Mouse (Mus musculus) heart, adult 8-10 months (tissue): ENCODE measurements around the gene Prss46. TPM values are rescaled to one million over a fixed set of nuclear protein-coding genes. Genes with fewer than 3 reads are reported as not detected.

ENCODE experiments used
- DNase-seq: peaks from one replicate; pipeline ENCODE4 v3.0.0; 2022; ENCODE audit warnings: low spot score
- total RNA-seq, 4 experiments: library from RNA; stranded (reverse); gene quantifications; 2 replicates each; pipeline ENCODE4 v1.2.4; 2022

Prss46 gene
- total RNA-seq, 4 experiments from 2014 or later = not detected

- no peak for DNase-seq
Measured at GRCm38 (mm10) chr9:110896595-110896994, 52.3 kb downstream of the Prss46 start.

- DNase-seq = no peak
Measured at GRCm38 (mm10) chr9:110899451-110900008, 55.2 kb downstream of the Prss46 start.

GRCm38 (mm10) chr9:110901204-110901603 lies 56.9 kb downstream of the Prss46 start:
- no peak for DNase-seq

GRCm38 (mm10) chr9:110902271-110902670 lies 58.0 kb downstream of the Prss46 start:
- DNase-seq = no peak

Other genes with a start within 250 kb of the Prss46 start
- gene Nradd, start 220.1 kb upstream of the Prss46 start, total RNA-seq = 1 to 10 TPM in 2 of 4 experiments, under 1 TPM in 2; 0.79 to 1.4 (median 0.97) TPM
- 10 to 100 TPM in 1 of 4 experiments, 1 to 10 TPM in 3; 5.8 to 10.8 (median 8.5) TPM for gene Nbeal2, start 190.3 kb upstream of the Prss46 start, total RNA-seq
- 10 to 100 TPM; 56.2 to 69.2 (median 65.3) TPM for gene Ccdc12, start 188.0 kb upstream of the Prss46 start, total RNA-seq
- over 10,000 TPM; 10,766 to 11,632 (median 11,251) TPM for gene Myl3, start 102.6 kb upstream of the Prss46 start, total RNA-seq
- gene Pth1r, start 97.4 kb upstream of the Prss46 start, total RNA-seq = 1 to 10 TPM; 4.4 to 7.0 (median 5.1) TPM
- gene Prss42, start 46.3 kb upstream of the Prss46 start, total RNA-seq = not detected
- gene Prss44, start 30.5 kb upstream of the Prss46 start, total RNA-seq = not detected
- not detected for gene Prss43, start 17.8 kb upstream of the Prss46 start, total RNA-seq
- gene Prss45, start 9.9 kb upstream of the Prss46 start, total RNA-seq = under 1 TPM in 1 of 4 experiments, not detected in 3; 0.44 TPM
- gene Prss50, start 13.5 kb downstream of the Prss46 start, total RNA-seq = not detected
- gene Als2cl, start 35.4 kb downstream of the Prss46 start, total RNA-seq = 10 to 100 TPM; 11.5 to 19.1 (median 14.7) TPM
- 1 to 10 TPM; 1.1 to 2.0 (median 1.6) TPM for gene Tmie, start 35.6 kb downstream of the Prss46 start, total RNA-seq
- not detected for gene Fam240a, start 72.4 kb downstream of the Prss46 start, total RNA-seq
- not detected for gene Tdgf1, start 101.7 kb downstream of the Prss46 start, total RNA-seq
- gene Lrrc2, start 107.0 kb downstream of the Prss46 start, total RNA-seq = 100 to 1,000 TPM; 286 to 346 (median 321) TPM
- gene Rtp3, start 146.1 kb downstream of the Prss46 start, total RNA-seq = 1 to 10 TPM; 2.6 to 4.8 (median 3.7) TPM
- 1 to 10 TPM in 1 of 4 experiments, not detected in 3; 6.7 TPM for gene Ltf, start 174.8 kb downstream of the Prss46 start, total RNA-seq
- 10 to 100 TPM in 3 of 4 experiments, 1 to 10 TPM in 1; 8.5 to 13.7 (median 10.8) TPM for gene Ccrl2, start 213.0 kb downstream of the Prss46 start, total RNA-seq